Mouse (Mus musculus) testis, adult 2 months (tissue): ENCODE results near the gene Fam227a.

ENCODE experiments used
- CTCF ChIP-seq: fragments of 200-500 bp; IDR thresholded peaks from 2 replicates; pipeline ENCODE4 v1.5.1; 2012; ENCODE audit warnings: low read depth, mild to moderate bottlenecking, inconsistent platforms, low read length, moderate library complexity; ENCODE audit not compliant: control insufficient read depth, insufficient read depth, insufficient replicate concordance
- POLR2A ChIP-seq: fragments of 200-500 bp; IDR thresholded peaks from 2 replicates; pipeline ENCODE4 v1.6.1; 2012; ENCODE audit warnings: low read depth, mild to moderate bottlenecking, inconsistent platforms, low read length, moderate library complexity; ENCODE audit not compliant: control insufficient read depth

DNA sequence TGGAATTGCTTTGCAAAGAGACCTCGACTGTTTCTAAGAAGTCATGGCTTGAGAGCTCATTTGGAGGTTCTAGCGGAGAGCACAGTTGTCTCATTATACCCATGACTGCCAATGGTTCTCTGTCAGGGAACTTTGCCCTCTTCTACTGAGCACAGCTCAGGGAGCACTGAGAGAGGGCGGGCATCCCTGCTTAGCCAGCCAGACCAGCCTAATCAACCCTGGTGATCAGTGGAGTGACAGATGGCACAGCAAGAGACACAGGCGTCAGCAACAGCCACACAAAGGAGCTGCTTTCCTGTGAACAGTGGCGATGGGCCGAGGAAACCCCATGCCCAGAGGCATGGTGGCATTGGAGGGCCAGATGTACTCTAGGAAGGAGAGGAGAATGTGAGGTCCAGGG lies 38.3 kb upstream of the Fam227a start:
- TF ChIP-seq POLR2A: no peak
- no peak for TF ChIP-seq CTCF
